Mouse (Mus musculus) kidney, embryonic 14.5 days (tissue): ENCODE measurements around the gene 1700034J05Rik. TPM values are rescaled to one million over a fixed set of nuclear protein-coding genes. Genes with fewer than 3 reads are reported as not detected.

ENCODE experiments used
- ATAC-seq: fragments of 200-750 bp; cut with Nextera tagmentation; 2 replicates; pipeline ENCODE4 v1.8.0; 2017; ENCODE audit warnings: moderate number of reproducible peaks, mild to moderate bottlenecking, moderate TSS enrichment, moderate library complexity; ENCODE audit not compliant: low FRiP score, low TSS enrichment
- H3K27ac ChIP-seq: fragments of 300-500 bp; sonication (generic); 2 replicates; pipeline ENCODE4 v1.5.1; 2014; ENCODE audit warnings: low read depth, mild to moderate bottlenecking, low read length, moderate library complexity, mixed read lengths
- H3K27me3 ChIP-seq: fragments of 300-500 bp; sonication (generic); 2 replicates; pipeline ENCODE4 v1.6.1; 2014; ENCODE audit warnings: mild to moderate bottlenecking, low read length; ENCODE audit not compliant: control insufficient read depth, insufficient read depth
- H3K36me3 ChIP-seq: fragments of 300-500 bp; sonication (generic); 2 replicates; pipeline ENCODE4 v1.6.1; 2014; ENCODE audit warnings: low read length, mixed read lengths; ENCODE audit not compliant: control insufficient read depth, insufficient read depth
- H3K4me1 ChIP-seq: fragments of 300-500 bp; sonication (generic); 2 replicates; pipeline ENCODE4 v1.6.1; 2014; ENCODE audit warnings: low read length, mixed read lengths; ENCODE audit not compliant: control insufficient read depth, insufficient read depth
- H3K4me2 ChIP-seq: fragments of 300-500 bp; sonication (generic); replicated peaks from 2 replicates; pipeline ENCODE4 v1.6.1; 2014; ENCODE audit warnings: low read depth, mild to moderate bottlenecking, low read length
- H3K4me3 ChIP-seq: fragments of 300-500 bp; sonication (generic); 2 replicates; pipeline ENCODE4 v1.5.1; 2014; ENCODE audit warnings: mild to moderate bottlenecking, low read length
- H3K9ac ChIP-seq: fragments of 300-500 bp; sonication (generic); 2 replicates; pipeline ENCODE4 v1.6.1; 2014; ENCODE audit warnings: low read depth, mild to moderate bottlenecking, low read length, moderate library complexity
- H3K9me3 ChIP-seq: fragments of 300-500 bp; sonication (generic); 2 replicates; pipeline ENCODE4 v1.6.1; 2016; ENCODE audit warnings: low read length; ENCODE audit not compliant: control insufficient read depth
- WGBS: fragments of 180-500 bp; shearing (Covaris S2); extraction: QIAGEN DNeasy Blood & Tissue Kit; methylation state at CpG from one replicate; pipeline ENCODE4 v1.1.7; 2014; 5-methylcytosine and 5-hydroxymethylcytosine counted together
- polyA plus RNA-seq: library from polyadenylated mRNA; unstranded; fragments of >200 nt; fragmentation: Nextera tagmentation; extraction: Ambion mirVana; gene quantifications from 2 replicates; pipeline ENCODE4 v1.2.1, GENCODE M21; 2014

1700034J05Rik gene
- polyA plus RNA-seq, 1 experiment from 2014 or later, result 0.45 TPM

DNA sequence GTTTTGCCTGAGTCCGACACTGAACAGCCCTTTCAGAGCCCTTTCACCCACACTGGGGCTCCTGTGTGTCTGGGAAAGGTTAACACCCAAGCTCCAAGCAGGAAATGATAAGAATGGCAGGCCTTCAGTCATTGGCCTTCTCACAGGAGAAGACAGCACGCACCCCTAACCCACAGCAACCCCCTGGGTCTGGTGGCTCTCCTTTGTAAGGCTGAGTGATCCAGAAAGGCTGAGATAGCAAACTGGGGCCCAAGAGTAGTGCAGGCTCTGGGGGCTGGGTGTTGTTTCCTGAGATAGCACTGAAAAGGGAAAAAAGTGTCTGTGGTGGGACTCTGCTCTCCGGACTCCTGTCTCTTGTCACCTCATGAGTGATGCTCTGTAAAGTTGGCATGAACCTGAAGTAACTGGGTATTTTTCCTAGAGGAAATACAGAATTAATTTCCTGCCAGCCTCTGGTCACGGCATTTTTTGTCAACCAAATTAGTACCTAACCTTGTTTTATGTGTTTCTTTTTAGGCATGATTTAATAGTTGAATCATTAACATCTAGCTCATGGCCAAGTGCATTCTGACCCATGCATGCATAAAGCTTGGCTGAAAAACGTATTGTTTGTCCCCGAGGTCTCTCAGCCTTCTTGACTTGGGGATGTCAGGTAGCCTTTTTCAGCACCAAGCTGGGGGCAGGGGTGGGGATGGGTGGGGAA lies 7.7 kb downstream of the 1700034J05Rik start:
- 34% methylated on average over 6 of the region's 6 CpGs for WGBS
- Histone ChIP-seq H3K4me2 (no peak overlapping the region), H3K27ac (peak overlapping the region; percentile 86)

DNA sequence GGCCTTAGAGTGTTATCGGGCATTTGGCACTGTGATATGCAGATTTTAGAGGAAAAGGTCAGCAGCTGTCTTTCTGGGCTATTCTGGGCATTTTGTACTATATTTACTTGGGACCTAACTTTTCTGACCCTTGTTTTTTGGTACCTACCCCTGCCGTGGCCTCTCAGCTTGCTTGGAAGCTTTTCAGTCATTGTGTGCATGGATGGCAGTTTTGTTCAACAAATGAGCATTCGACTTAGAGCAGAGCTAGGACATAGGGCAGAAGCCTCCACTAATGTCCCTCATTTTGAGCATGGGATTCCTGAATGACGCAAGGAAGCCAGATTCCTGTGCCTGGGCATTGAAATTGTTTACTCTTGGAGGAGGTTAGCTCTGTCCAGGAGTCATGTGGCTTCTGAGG lies 9.4 kb downstream of the 1700034J05Rik start:
- Histone ChIP-seq H3K4me3 (no peak overlapping the region), H3K4me1 (peaks cover 31% of the 10 kb centered on the region), H3K9ac (no peak overlapping the region), H3K27me3 (no peaks in the 10 kb centered on the region), H3K36me3 (no peaks in the 10 kb centered on the region), H3K9me3 (no peaks in the 10 kb centered on the region), H3K27ac (peak overlapping the region; percentile 43; the same call in 1 of the 2 replicates), H3K4me2 (no peak overlapping the region)
- WGBS, result 76% methylated on average over 4 of the region's 4 CpGs
- ATAC-seq, result no peak

More for the DNA sequence above, 7.7 kb downstream of the 1700034J05Rik start:
- H3K9ac ChIP-seq, result no peak overlapping the region
- H3K36me3 ChIP-seq, result no peaks in the 10 kb centered on the region
- no peaks in the 10 kb centered on the region for H3K27me3 ChIP-seq
- H3K4me1 ChIP-seq, result peaks cover 39% of the 10 kb centered on the region
- no peak overlapping the region for H3K4me3 ChIP-seq
- H3K9me3 ChIP-seq, result no peaks in the 10 kb centered on the region
- peak; percentile 36; the same call in 1 of the 2 replicates for ATAC-seq

DNA sequence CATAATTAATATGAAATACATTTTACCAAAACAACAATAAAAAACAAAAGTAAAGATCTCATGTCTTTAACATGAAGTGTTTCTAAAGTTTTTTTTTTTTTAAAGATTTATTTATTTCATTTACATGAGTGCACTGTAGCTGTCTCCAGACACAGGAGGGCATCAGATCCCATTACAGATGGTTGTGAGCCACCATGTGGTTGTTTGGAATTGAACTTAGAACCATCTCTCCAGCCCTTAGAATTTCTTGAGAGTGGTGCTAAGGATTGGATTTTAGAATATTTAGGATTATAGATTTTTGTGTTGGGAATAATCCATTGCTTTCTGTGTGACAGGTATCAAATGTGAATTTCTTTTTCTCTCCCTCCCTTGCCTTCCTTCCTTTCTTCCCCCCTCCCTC lies 10.2 kb downstream of the 1700034J05Rik start:
- Histone ChIP-seq H3K4me1 (peaks cover 31% of the 10 kb centered on the region), H3K4me3 (no peak overlapping the region), H3K9ac (no peak overlapping the region), H3K27me3 (no peaks in the 10 kb centered on the region), H3K9me3 (no peaks in the 10 kb centered on the region), H3K4me2 (no peak overlapping the region), H3K36me3 (peaks cover 4% of the 10 kb centered on the region), H3K27ac (no peak overlapping the region)
- ATAC-seq, result no peak

DNA sequence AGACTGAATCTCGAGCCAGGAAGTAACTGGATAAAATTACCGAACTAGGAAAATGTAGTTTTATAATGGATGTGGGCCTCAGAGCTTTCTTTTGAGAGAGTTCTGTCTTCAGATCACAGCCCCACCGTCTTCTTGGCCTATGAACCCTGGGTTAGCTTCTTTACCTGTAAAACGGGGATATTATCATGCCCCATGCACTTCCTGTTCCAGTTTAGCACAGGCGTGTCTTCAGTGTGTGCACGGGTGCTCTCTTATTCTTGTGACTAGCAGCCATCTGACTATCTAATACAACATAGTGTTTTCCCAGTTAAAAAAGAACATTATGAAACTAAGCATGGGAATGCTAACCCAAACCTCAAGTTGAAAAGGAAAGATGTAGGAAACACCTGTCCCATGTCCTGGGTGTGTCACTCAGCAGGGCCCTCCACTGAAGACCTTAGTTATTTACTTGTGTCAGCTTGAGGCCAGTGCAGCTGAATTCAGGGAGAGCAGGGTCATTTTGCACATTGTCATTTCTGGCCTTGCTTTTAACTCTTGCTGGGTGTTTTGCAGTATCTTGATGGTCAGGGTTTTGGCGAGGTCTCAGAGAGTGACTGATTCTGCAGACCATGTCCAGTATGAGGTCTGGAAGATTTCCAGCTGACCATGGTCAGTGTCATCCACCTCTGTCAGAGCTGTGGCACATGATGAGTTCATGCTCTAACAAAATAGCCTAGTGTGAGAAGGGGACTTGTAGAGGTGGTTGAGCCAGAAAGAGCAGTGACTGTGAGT lies 12.5 kb downstream of the 1700034J05Rik start:
- Histone ChIP-seq H3K9ac (no peak overlapping the region), H3K4me2 (no peak overlapping the region), H3K4me3 (no peak overlapping the region), H3K27me3 (no peaks in the 10 kb centered on the region), H3K9me3 (no peaks in the 10 kb centered on the region), H3K4me1 (peaks cover 13% of the 10 kb centered on the region), H3K36me3 (peaks cover 6% of the 10 kb centered on the region), H3K27ac (no peak overlapping the region)
- ATAC-seq, result no peak
- 73% methylated on average over 7 of the region's 7 CpGs for WGBS

DNA sequence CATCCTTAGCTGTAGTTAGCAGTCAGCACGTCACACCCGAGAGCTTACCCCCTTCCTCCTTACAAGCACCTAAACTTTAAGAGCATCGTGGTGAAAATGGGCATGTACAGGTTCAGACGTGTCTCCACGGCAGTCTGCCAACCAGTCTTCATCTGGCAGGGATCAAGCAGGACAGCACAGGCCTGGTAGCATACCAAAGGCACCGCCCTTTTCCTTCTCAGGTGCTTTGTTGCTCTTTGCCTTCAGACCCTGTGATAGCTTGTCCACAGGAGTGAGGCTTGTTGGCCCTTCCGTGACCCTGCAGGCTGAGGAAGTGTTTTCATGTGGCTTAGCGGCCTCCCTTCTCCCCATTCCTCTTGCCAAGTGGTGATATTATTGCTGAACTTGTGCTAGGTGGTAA lies 15.2 kb downstream of the 1700034J05Rik start:
- 83% methylated on average over 8 of the region's 8 CpGs for WGBS
- no peak for ATAC-seq
- Histone ChIP-seq H3K27ac (no peak overlapping the region), H3K4me1 (no peaks in the 10 kb centered on the region), H3K4me2 (no peak overlapping the region), H3K9me3 (no peaks in the 10 kb centered on the region), H3K9ac (no peak overlapping the region), H3K27me3 (no peaks in the 10 kb centered on the region), H3K4me3 (no peak overlapping the region), H3K36me3 (peaks cover 6% of the 10 kb centered on the region)

DNA sequence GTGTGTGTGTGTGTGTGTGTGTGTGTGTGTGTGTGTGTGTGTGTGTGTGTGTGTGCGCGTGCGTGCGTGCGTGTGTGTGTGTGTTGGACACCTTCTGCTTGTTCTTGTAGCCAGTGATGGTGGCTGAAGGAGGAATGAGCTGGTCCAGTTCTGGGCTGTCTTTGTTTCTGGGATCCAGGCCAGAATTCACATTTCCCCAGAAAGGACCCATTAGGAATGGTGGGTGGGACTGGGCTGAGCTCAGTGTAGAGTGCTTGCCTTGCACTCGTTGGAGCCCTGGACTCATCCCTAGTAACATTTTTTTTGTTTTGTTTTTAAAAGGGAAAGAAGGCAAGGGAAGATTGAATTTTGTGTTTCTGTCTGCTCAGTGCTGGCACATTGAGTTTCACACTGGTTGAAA lies 18.3 kb downstream of the 1700034J05Rik start:
- no peaks in the 10 kb centered on the region for H3K27me3 ChIP-seq

DNA sequence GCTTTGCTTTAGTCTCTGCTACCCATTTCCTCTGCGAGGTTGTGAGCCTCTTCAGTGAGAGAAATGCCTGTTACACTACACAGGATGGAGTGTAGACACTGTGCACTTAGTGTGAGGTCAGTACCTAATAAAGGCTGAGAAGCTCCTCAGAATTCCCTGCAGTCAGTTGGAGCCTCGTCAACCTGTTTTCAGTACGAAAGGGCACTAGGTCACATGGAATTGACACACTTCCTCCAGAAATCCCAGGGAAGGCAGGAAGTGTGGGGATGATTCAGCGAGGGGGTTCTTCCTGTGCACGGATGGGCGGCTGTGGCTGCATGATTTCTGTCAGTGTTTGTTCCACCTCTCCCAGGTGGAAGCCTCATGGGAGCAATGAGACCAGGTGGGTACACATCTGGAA lies 21.1 kb downstream of the 1700034J05Rik start:
- Histone ChIP-seq H3K4me2 (no peak overlapping the region), H3K36me3 (no peaks in the 10 kb centered on the region), H3K4me3 (no peak overlapping the region), H3K9me3 (no peaks in the 10 kb centered on the region), H3K9ac (no peak overlapping the region), H3K27me3 (no peaks in the 10 kb centered on the region), H3K4me1 (peaks cover 12% of the 10 kb centered on the region), H3K27ac (peak overlapping the region; percentile 74; the same call in 1 of the 2 replicates)
- 35% methylated on average over 6 of the region's 6 CpGs for WGBS
- ATAC-seq, result peak; percentile 47; the same call in 1 of the 2 replicates

More for the DNA sequence above, 18.3 kb downstream of the 1700034J05Rik start:
- Histone ChIP-seq H3K9me3 (no peaks in the 10 kb centered on the region), H3K9ac (no peak overlapping the region), H3K4me1 (peaks cover 6% of the 10 kb centered on the region), H3K4me3 (no peak overlapping the region), H3K36me3 (peaks cover 6% of the 10 kb centered on the region), H3K4me2 (no peak overlapping the region), H3K27ac (no peak overlapping the region)
- peak; percentile 47; the same call in 1 of the 2 replicates for ATAC-seq
- 72% methylated on average over 5 of the region's 6 CpGs for whole genome bisulfite sequencing

DNA sequence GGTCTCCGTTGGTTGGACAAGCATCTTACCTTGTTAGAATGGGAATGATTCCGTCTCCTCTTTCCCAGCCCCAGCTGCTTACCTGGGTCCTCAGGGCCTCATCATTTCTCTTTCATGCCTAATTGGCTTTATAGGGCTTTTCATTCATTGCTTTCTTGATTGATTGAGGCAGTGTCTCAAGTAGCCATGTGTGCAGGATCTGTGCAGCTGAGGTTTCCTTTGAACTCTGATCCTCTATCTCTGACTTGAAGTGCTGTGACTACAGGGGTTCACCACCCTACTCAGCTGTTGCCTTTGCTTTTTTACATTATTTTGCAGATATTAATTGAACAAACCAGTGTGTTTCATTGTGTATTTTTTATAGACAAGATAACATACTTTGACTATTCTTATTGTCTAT lies 25.2 kb downstream of the 1700034J05Rik start:
- no peaks in the 10 kb centered on the region for H3K36me3 ChIP-seq
- H3K27ac ChIP-seq, result no peak overlapping the region
- H3K4me2 ChIP-seq, result no peak overlapping the region
- 28% methylated on average over 2 of the region's 2 CpGs for WGBS
- peaks cover 29% of the 10 kb centered on the region for H3K4me1 ChIP-seq
- no peaks in the 10 kb centered on the region for H3K9me3 ChIP-seq
- no peak overlapping the region for H3K9ac ChIP-seq
- peak; percentile 83; the same call in 1 of the 2 replicates for ATAC-seq
- no peaks in the 10 kb centered on the region for H3K27me3 ChIP-seq
- H3K4me3 ChIP-seq, result no peak overlapping the region

DNA sequence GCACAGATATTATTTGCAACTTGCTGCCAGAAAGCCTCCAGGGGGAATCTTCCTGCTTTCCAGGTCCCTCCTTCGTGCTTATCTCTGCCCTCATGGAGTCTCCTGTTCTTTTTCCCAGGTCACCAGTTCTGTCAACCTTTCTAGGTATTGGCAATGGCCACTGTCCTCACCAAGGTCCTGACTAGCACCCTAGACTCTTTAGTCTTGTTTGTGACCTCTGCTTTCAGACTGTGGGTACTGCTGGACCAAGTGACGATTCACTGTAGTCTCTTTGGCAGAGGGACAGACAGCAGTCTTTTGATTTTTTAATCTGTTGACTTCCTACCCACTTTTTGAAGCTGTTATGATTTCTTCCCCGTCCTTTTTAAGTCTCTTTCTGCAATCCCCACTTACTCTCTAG lies 26.1 kb downstream of the 1700034J05Rik start:
- 42% methylated on average over 3 of the region's 3 CpGs for WGBS
- Histone ChIP-seq H3K4me1 (peaks cover 28% of the 10 kb centered on the region), H3K27me3 (no peaks in the 10 kb centered on the region), H3K4me3 (no peak overlapping the region), H3K27ac (peak overlapping the region; percentile 51), H3K9ac (peak overlapping the region; percentile 4; the same call in 1 of the 2 replicates), H3K36me3 (no peaks in the 10 kb centered on the region), H3K9me3 (no peaks in the 10 kb centered on the region), H3K4me2 (no peak overlapping the region)
- no peak for ATAC-seq
